Comparison of ENCODE assay signal across 9 mouse cellular contexts in genomic region chr10:80684214-80684613, GRCm38 (mm10). TPM values are rescaled to one million over a fixed set of nuclear protein-coding genes. Genes with fewer than 3 reads are reported as not detected.
A peak's percentile ranks its signal among the peaks of the same experiment; 100 is the strongest.
DNase-seq lines count a peak whose midpoint lies in the region; ATAC-seq and TF ChIP-seq lines count a peak whose summit lies in the region.
"Had no signal": no experiment of that assay in that cellular context is flagged by ENCODE, and none has a peak within 500 bp of the region (broad histone marks: within the 10 kb centered on the region; RNA-seq: fewer than 3 reads in every experiment).

No protein-coding gene starts in this region.

- no peak for TF ChIP-seq POLR2A in liver, adult 2 months (IDR thresholded peaks at IDR 0.05; ENCODE audit: extremely low read depth, insufficient read depth, low read length)

- DNase-seq in heart, postnatal 25 days (ENCODE audit: low spot score): no peak
- DNase-seq in CD4-positive, CD25-positive, alpha-beta regulatory T cell, adult 2 months (ENCODE audit: low read depth, low spot score): peak; percentile 89
- peak; percentile 82 for DNase-seq in adrenal gland, postnatal 10 days
- DNase-seq in gastrocnemius, postnatal 14 days: peak; percentile 68
- DNase-seq in liver, adult 2 months (ENCODE audit: extremely low read depth, low read depth, low spot score): peak; percentile 59
- peak; percentile 69 for DNase-seq in retina, embryonic 14.5 days (ENCODE audit: low spot score)
- DNase-seq in forebrain, embryonic 10.5 days (ENCODE audit: extremely low spot score, low spot score): no peak

- 0 out of 2 replicates have a peak overlapping the region, but pooled peaks have one; percentile 16 for H3K9ac ChIP-seq in heart, embryonic 13.5 days
- no peak overlapping the region for H3K9ac ChIP-seq in liver, adult 2 months (ENCODE audit: low read depth, low read length)
- H3K9ac ChIP-seq: limb, embryonic 13.5 days had no signal

- H3K27me3 ChIP-seq in heart, embryonic 13.5 days (replicated peaks): no peaks in the 10 kb centered on the region
- no peaks in the 10 kb centered on the region for H3K27me3 ChIP-seq in liver, adult 2 months (ENCODE audit: control insufficient read depth, insufficient read depth, low read length)
- H3K27me3 ChIP-seq in forebrain, embryonic 10.5 days (ENCODE audit: poor library complexity, severe bottlenecking): no peaks in the 10 kb centered on the region
- H3K27me3 ChIP-seq: limb, embryonic 13.5 days had no signal

- peaks cover 57% of the 10 kb centered on the region for H3K36me3 ChIP-seq in heart, embryonic 13.5 days
- H3K36me3 ChIP-seq in liver, adult 2 months (ENCODE audit: control insufficient read depth, insufficient read depth, low read length): no peaks in the 10 kb centered on the region
- H3K36me3 ChIP-seq in forebrain, embryonic 10.5 days (replicated peaks): peaks cover 52% of the 10 kb centered on the region

- H3K4me1 ChIP-seq in heart, embryonic 13.5 days: peaks cover 19% of the 10 kb centered on the region
- peaks cover 13% of the 10 kb centered on the region for H3K4me1 ChIP-seq in liver, adult 2 months (ENCODE audit: control insufficient read depth, insufficient read depth, low read length)
- H3K4me1 ChIP-seq in forebrain, embryonic 10.5 days: peaks cover 11% of the 10 kb centered on the region

- intact Hi-C loops in heart, postnatal 25 days (cut with DNase I): loop anchor here (1.0 kb wide), 2 partner anchors 25 to 72 kb away; no protein-coding TSS in a partner anchor
- intact Hi-C loops in gastrocnemius, postnatal 14 days (cut with DNase I; ENCODE audit: low total_unique reads): no loop called here

- H3K9me3 ChIP-seq in heart, embryonic 13.5 days: no peaks in the 10 kb centered on the region
- no peaks in the 10 kb centered on the region for H3K9me3 ChIP-seq in forebrain, embryonic 10.5 days
- H3K9me3 ChIP-seq: limb, embryonic 13.5 days had no signal

- H3K27ac ChIP-seq in heart, embryonic 13.5 days (replicated peaks): 0 out of 2 replicates have a peak overlapping the region, but pooled peaks have one; percentile 4
- no peak overlapping the region for H3K27ac ChIP-seq in liver, adult 2 months (replicated peaks; ENCODE audit: insufficient read depth, low read depth, low read length)
- no peak overlapping the region for H3K27ac ChIP-seq in forebrain, embryonic 10.5 days
- H3K27ac ChIP-seq: limb, embryonic 13.5 days had no signal

- H3K4me3 ChIP-seq in heart, embryonic 13.5 days: no peak overlapping the region
- H3K4me3 ChIP-seq in liver, adult 2 months (ENCODE audit: insufficient read depth, low read depth, low read length): no peak overlapping the region
- H3K4me3 ChIP-seq in forebrain, embryonic 10.5 days: no peak overlapping the region
- H3K4me3 ChIP-seq: limb, embryonic 13.5 days had no signal

- WGBS in heart, embryonic 13.5 days: 65% methylated on average over 6 of the region's 6 CpGs
- WGBS in liver, adult 2 months: 62% methylated on average over 6 of the region's 6 CpGs
- 54% methylated on average over 6 of the region's 6 CpGs for WGBS in forebrain, embryonic 10.5 days

- peak; percentile 96 for TF ChIP-seq CTCF in liver, adult 2 months (IDR thresholded peaks at IDR 0.05; ENCODE audit: low read depth, low read length)

- H3K4me2 ChIP-seq in heart, embryonic 13.5 days: no peak overlapping the region
- H3K4me2 ChIP-seq: limb, embryonic 13.5 days had no signal

- H3K79me2 ChIP-seq in liver, adult 2 months (ENCODE audit: control insufficient read depth, insufficient read depth, low read length): no peaks in the 10 kb centered on the region

- ATAC-seq in heart, embryonic 13.5 days (ENCODE audit: extremely low read depth, insufficient number of reproducible peaks, low FRiP score, low TSS enrichment): 0 out of 2 replicates have a peak, but pooled peaks have one; percentile 24

RNA-seq across cellular contexts. Expression of gene Mknk2, which starts 6.3 kb away (rescaled TPM):
- polyA plus RNA-seq in heart, embryonic 13.5 days (2015; fragmentation: Nextera tagmentation; extraction: Ambion mirVana): 78.2 and 78.7 TPM in 2 replicates
- total RNA-seq in heart, postnatal 25 days (2021): 100 to 1,000 TPM; 158 to 181 TPM
- total RNA-seq in adrenal gland, postnatal 10 days (2021): 100 to 1,000 TPM; 249 to 298 TPM
- total RNA-seq in gastrocnemius, postnatal 14 days (2021): 100 to 1,000 TPM; 167 to 186 TPM
- total RNA-seq in liver, adult 2 months (2014; rRNA removed): 88.6 and 119 TPM in 2 replicates
- polyA plus RNA-seq in liver, adult 2 months (2012; rRNA removed): 87.0 and 116 TPM in 2 replicates
- 91.0 and 100 TPM in 2 replicates for polyA plus RNA-seq in forebrain, embryonic 10.5 days (2016; fragmentation: Nextera tagmentation; extraction: Ambion mirVana)

RNA-seq across cellular contexts. Expression of gene Mob3a, which starts 17.6 kb away (rescaled TPM):
- polyA plus RNA-seq in heart, embryonic 13.5 days (2015; fragmentation: Nextera tagmentation; extraction: Ambion mirVana): 26.0 and 27.2 TPM in 2 replicates
- 1 to 10 TPM; 8.2 to 8.9 TPM for total RNA-seq in heart, postnatal 25 days (2021)
- total RNA-seq in adrenal gland, postnatal 10 days (2021): 10 to 100 TPM; 17.7 to 20.1 TPM
- total RNA-seq in gastrocnemius, postnatal 14 days (2021): 1 to 10 TPM; 5.5 to 7.4 TPM
- total RNA-seq in liver, adult 2 months (2014; rRNA removed): 3.5 and 5.2 TPM in 2 replicates
- polyA plus RNA-seq in liver, adult 2 months (2012; rRNA removed): 6.1 TPM in 2 replicates
- polyA plus RNA-seq in forebrain, embryonic 10.5 days (2016; fragmentation: Nextera tagmentation; extraction: Ambion mirVana): 53.9 and 54.7 TPM in 2 replicates

RNA-seq across cellular contexts. Expression of gene Izumo4, which starts 17.8 kb away (rescaled TPM):
- polyA plus RNA-seq in heart, embryonic 13.5 days (2015; fragmentation: Nextera tagmentation; extraction: Ambion mirVana): 12.7 and 13.5 TPM in 2 replicates
- total RNA-seq in heart, postnatal 25 days (2021): 1 to 10 TPM; 2.6 to 3.4 TPM
- total RNA-seq in adrenal gland, postnatal 10 days (2021): 10 to 100 TPM in 1 of 2 experiments, 1 to 10 TPM in 1; 6.9 to 13.1 TPM
- 1 to 10 TPM; 3.2 to 3.5 TPM for total RNA-seq in gastrocnemius, postnatal 14 days (2021)
- total RNA-seq in liver, adult 2 months (2014; rRNA removed): 17.2 and 18.3 TPM in 2 replicates
- polyA plus RNA-seq in liver, adult 2 months (2012; rRNA removed): 42.5 and 49.7 TPM in 2 replicates
- polyA plus RNA-seq in forebrain, embryonic 10.5 days (2016; fragmentation: Nextera tagmentation; extraction: Ambion mirVana): 7.7 and 10.9 TPM in 2 replicates

RNA-seq across cellular contexts. Expression of gene Btbd2, which starts 27.3 kb away (rescaled TPM):
- 50.9 and 53.7 TPM in 2 replicates for polyA plus RNA-seq in heart, embryonic 13.5 days (2015; fragmentation: Nextera tagmentation; extraction: Ambion mirVana)
- 10 to 100 TPM; 41.5 to 45.8 TPM for total RNA-seq in heart, postnatal 25 days (2021)
- 10 to 100 TPM; 50.4 to 65.3 TPM for total RNA-seq in adrenal gland, postnatal 10 days (2021)
- 10 to 100 TPM; 30.1 to 34.4 TPM for total RNA-seq in gastrocnemius, postnatal 14 days (2021)
- 16.2 and 19.7 TPM in 2 replicates for total RNA-seq in liver, adult 2 months (2014; rRNA removed)
- polyA plus RNA-seq in liver, adult 2 months (2012; rRNA removed): 36.1 and 36.8 TPM in 2 replicates
- 71.6 and 78.1 TPM in 2 replicates for polyA plus RNA-seq in forebrain, embryonic 10.5 days (2016; fragmentation: Nextera tagmentation; extraction: Ambion mirVana)

RNA-seq across cellular contexts. Expression of gene Ap3d1, which starts 57.9 kb away (rescaled TPM):
- 44.0 and 46.4 TPM in 2 replicates for polyA plus RNA-seq in heart, embryonic 13.5 days (2015; fragmentation: Nextera tagmentation; extraction: Ambion mirVana)
- 10 to 100 TPM; 39.8 to 44.2 TPM for total RNA-seq in heart, postnatal 25 days (2021)
- total RNA-seq in adrenal gland, postnatal 10 days (2021): 10 to 100 TPM; 64.7 to 82.6 TPM
- total RNA-seq in gastrocnemius, postnatal 14 days (2021): 10 to 100 TPM; 23.7 to 25.2 TPM
- 22.3 and 35.2 TPM in 2 replicates for total RNA-seq in liver, adult 2 months (2014; rRNA removed)
- 38.1 and 49.2 TPM in 2 replicates for polyA plus RNA-seq in liver, adult 2 months (2012; rRNA removed)
- polyA plus RNA-seq in forebrain, embryonic 10.5 days (2016; fragmentation: Nextera tagmentation; extraction: Ambion mirVana): 58.2 and 58.7 TPM in 2 replicates

Comparison
In these comparisons a context has a peak if more than half of its experiments do, and no peak if none do; other contexts are left out.
1. DNase-seq: peak in CD4-positive, CD25-positive, alpha-beta regulatory T cell, adult 2 months (single experiment), adrenal gland, postnatal 10 days (single experiment), gastrocnemius, postnatal 14 days (single experiment), liver, adult 2 months (single experiment) and retina, embryonic 14.5 days (single experiment); none in heart, postnatal 25 days (single experiment) and forebrain, embryonic 10.5 days (single experiment).